Mouse (Mus musculus) liver, embryonic 12.5 days (tissue): ENCODE results near the gene Armc2. TPM values are rescaled to one million over a fixed set of nuclear protein-coding genes. Genes with fewer than 3 reads are reported as not detected.

Source experiments
- ATAC-seq: fragments of 200-750 bp; cut with Nextera tagmentation; 2 replicates; pipeline ENCODE4 v1.8.0; 2017; ENCODE audit warnings: moderate number of reproducible peaks, mild to moderate bottlenecking, moderate library complexity
- H3K27ac ChIP-seq: fragments of 300-500 bp; sonication (generic); 2 replicates; pipeline ENCODE4 v1.5.1; 2016; ENCODE audit warnings: mild to moderate bottlenecking
- H3K27me3 ChIP-seq: fragments of 300-500 bp; sonication (generic); replicated peaks from 2 replicates; pipeline ENCODE4 v1.6.1; 2016; ENCODE audit warnings: mild to moderate bottlenecking, moderate library complexity
- H3K36me3 ChIP-seq: fragments of 300-500 bp; sonication (generic); 2 replicates; pipeline ENCODE4 v1.6.1; 2016; ENCODE audit warnings: mild to moderate bottlenecking, moderate library complexity
- H3K4me1 ChIP-seq: fragments of 300-500 bp; sonication (generic); 2 replicates; pipeline ENCODE4 v1.6.1; 2016
- H3K4me2 ChIP-seq: fragments of 300-500 bp; sonication (generic); 2 replicates; pipeline ENCODE4 v1.6.1; 2016; ENCODE audit warnings: mild to moderate bottlenecking, moderate library complexity
- H3K4me3 ChIP-seq: fragments of 300-500 bp; sonication (generic); 2 replicates; pipeline ENCODE4 v1.5.1; 2016; ENCODE audit warnings: mild to moderate bottlenecking, moderate library complexity
- H3K9ac ChIP-seq: fragments of 300-500 bp; sonication (generic); 2 replicates; pipeline ENCODE4 v1.6.1; 2016; ENCODE audit warnings: mild to moderate bottlenecking, moderate library complexity
- H3K9me3 ChIP-seq: fragments of 300-500 bp; sonication (generic); replicated peaks from 2 replicates; pipeline ENCODE4 v1.6.1; 2016; ENCODE audit warnings: mild to moderate bottlenecking, moderate library complexity
- WGBS: fragments of 180-500 bp; shearing (Covaris S2); methylation state at CpG from one replicate; pipeline ENCODE4 v1.1.7; 2016; ENCODE audit not compliant: insufficient replicate concordance; 5-methylcytosine and 5-hydroxymethylcytosine counted together
- polyA plus RNA-seq: library from polyadenylated mRNA; unstranded; fragments of >200 nt; fragmentation: Nextera tagmentation; extraction: Ambion mirVana; gene quantifications from 2 replicates; pipeline ENCODE4 v1.2.1, GENCODE M21; 2016

Armc2 gene
- polyA plus RNA-seq, 1 experiment from 2014 or later: 0.57 TPM

DNA sequence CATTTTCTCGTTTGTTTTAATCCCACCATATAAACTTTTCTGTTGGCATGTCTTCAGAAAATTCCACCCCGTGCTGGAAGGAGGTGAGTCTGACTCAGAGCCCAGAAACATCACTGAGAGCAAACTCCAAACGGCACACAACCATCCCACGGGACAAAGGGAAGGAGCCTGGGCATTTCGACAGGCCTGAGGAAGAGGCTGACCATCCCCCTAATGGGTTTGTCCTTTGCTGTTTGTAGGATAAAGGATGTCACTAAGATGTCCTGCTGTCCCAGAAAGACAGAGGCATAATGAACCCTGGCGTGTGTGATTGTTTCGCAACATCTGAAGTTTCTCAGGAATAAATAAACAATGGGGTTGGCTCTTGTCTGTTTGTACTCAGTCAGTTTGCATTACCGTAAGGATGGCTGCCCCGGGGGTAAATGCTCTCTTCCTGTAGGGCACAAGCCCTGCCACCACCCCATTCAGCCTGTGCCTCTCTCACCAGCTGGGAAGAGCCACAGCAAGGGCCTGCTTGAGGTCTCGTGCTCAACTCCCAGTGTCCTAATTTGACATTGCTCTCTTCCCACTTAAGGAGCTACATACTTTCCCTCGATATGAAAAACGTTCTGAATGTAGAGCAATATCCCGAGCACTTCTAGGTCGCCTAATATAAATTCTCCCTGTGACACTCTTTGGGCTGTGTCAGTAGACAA, 26.7 kb downstream of the Armc2 start:
- no peaks in the 10 kb centered on the region for H3K9me3 ChIP-seq
- no peak overlapping the region for H3K9ac ChIP-seq
- no peak overlapping the region for H3K27ac ChIP-seq
- H3K36me3 ChIP-seq: no peaks in the 10 kb centered on the region
- no peak overlapping the region for H3K4me2 ChIP-seq
- H3K4me3 ChIP-seq: no peak overlapping the region
- peaks cover 23% of the 10 kb centered on the region; the same call in 1 of the 2 replicates for H3K27me3 ChIP-seq
- H3K4me1 ChIP-seq: peaks cover 3% of the 10 kb centered on the region; the same call in 1 of the 2 replicates
- no peak for ATAC-seq
- WGBS: 52% methylated on average over 14 of the region's 14 CpGs

DNA sequence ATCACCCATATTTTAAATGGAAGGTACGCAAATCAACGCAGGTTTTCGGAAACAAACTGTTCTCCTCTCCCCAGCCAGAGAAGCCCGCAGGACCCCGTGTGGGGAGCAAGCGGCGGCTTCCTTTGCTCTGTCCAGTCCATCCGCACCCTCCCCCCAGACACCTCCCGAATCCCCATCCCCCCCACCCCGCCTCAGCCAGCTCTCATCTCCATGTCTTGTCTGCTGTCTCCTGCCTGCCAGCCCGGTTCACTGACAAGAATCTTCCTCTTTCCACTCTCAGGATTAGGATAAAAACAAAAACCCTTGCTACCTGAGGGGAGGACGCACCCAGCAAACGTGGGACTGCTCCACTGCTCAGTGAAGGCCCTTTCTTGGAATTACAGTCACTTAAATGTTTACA, 27.3 kb downstream of the Armc2 start:
- H3K27ac ChIP-seq: no peak overlapping the region
- 37% methylated on average over 13 of the region's 13 CpGs for WGBS
- no peak overlapping the region for H3K4me3 ChIP-seq
- H3K9ac ChIP-seq: no peak overlapping the region
- H3K27me3 ChIP-seq: peaks cover 22% of the 10 kb centered on the region; the same call in 1 of the 2 replicates
- no peaks in the 10 kb centered on the region for H3K36me3 ChIP-seq
- ATAC-seq: no peak
- no peaks in the 10 kb centered on the region for H3K4me1 ChIP-seq
- no peak overlapping the region for H3K4me2 ChIP-seq
- no peaks in the 10 kb centered on the region for H3K9me3 ChIP-seq

DNA sequence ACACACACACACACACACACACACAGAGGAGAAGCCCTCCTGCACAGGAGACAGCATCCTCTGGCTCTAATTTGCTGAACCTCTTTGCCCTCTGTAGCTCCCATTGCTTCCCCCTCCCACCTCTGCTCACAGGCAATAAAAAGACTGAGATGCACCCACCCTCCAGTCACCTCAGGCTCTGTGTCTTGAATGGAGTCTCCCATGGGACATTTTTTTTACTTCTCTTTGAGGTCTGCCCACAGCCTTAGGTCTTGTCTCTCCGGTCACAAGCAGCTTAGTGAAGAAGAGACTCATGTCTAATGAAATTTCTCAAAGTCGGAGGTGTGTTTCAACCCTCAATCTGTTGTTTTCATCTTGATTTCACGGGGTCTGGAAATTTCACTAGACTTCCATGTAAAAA, 29.3 kb downstream of the Armc2 start:
- Histone ChIP-seq H3K9ac (no peak overlapping the region), H3K27me3 (peaks cover 16% of the 10 kb centered on the region; the same call in 1 of the 2 replicates), H3K36me3 (no peaks in the 10 kb centered on the region), H3K4me2 (no peak overlapping the region), H3K4me1 (no peaks in the 10 kb centered on the region), H3K4me3 (no peak overlapping the region), H3K9me3 (no peaks in the 10 kb centered on the region), H3K27ac (no peak overlapping the region)
- no peak for ATAC-seq
- 78% methylated on average over 3 of the region's 3 CpGs for WGBS

DNA sequence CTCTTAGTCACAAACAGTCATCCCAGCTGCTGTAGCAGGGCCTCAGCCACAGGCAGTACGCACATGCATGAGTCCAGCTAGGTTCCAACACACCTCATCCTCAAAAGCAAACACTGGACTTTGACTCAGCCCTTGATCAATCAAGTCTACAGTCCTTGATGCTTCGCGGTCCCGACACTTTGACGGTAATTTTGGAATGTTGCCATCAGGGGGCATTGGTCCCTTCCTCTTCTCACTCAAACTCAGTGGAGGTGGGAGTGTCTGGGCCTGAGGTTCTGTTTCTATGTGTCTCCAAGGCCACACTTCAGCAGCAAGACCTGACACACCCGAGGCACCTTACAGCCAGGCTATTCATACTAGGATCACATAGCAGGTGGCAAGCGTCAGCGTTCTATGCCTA, 32.1 kb downstream of the Armc2 start:
- Histone ChIP-seq H3K36me3 (no peaks in the 10 kb centered on the region), H3K9me3 (no peaks in the 10 kb centered on the region), H3K27ac (no peak overlapping the region), H3K4me1 (no peaks in the 10 kb centered on the region), H3K4me3 (no peak overlapping the region), H3K4me2 (no peak overlapping the region), H3K9ac (no peak overlapping the region), H3K27me3 (0 out of 2 replicates have a peak, but pooled peaks cover 7% of the 10 kb centered on the region)
- ATAC-seq: no peak
- WGBS: 80% methylated on average over 8 of the region's 8 CpGs

DNA sequence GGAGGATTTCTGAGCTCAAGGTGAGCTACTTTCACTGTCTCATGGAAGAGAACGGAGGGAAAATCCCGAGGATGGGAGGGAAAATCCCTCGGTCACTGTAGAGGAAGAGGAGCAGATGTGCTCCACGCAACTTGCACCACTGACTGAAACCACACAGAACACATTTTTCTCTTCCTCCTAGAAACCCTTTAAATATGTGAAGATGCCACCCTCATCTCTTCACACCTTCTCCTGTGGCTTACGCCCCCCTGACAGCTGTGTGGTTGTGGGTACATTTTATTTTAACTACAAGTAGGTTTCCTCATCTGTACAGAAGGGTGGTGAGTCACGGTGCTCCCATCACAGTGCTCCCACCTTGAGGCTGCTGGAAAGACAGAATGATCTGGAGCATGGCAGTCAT, 34.0 kb downstream of the Armc2 start:
- H3K36me3 ChIP-seq: no peaks in the 10 kb centered on the region
- no peak for ATAC-seq
- no peaks in the 10 kb centered on the region for H3K9me3 ChIP-seq
- H3K27me3 ChIP-seq: no peaks in the 10 kb centered on the region
- H3K9ac ChIP-seq: no peak overlapping the region
- H3K27ac ChIP-seq: no peak overlapping the region
- 69% methylated on average over 6 of the region's 6 CpGs for WGBS
- H3K4me3 ChIP-seq: no peak overlapping the region
- H3K4me2 ChIP-seq: no peak overlapping the region
- H3K4me1 ChIP-seq: no peaks in the 10 kb centered on the region

DNA sequence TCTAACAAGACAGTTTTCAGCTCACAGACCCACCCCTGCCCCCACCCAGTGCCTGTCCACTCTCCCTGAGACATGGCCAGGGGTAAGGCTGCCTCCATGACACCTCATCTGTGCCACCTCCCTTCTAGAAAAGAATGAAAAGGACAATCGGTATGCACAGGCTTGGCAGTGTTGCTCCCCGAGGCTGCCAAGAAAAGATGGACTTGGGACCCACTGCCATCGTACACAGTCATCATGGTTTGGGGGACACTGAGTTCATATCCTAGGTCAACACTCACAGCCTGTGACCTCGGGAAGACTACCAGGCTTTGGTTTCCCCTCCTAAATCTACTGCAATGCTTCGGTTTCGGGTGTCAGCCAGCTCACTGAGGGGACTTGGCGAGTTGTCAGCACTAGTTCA, 35.4 kb downstream of the Armc2 start:
- H3K4me3 ChIP-seq: no peak overlapping the region
- no peak for ATAC-seq
- no peak overlapping the region for H3K9ac ChIP-seq
- no peaks in the 10 kb centered on the region for H3K36me3 ChIP-seq
- 61% methylated on average over 7 of the region's 7 CpGs for WGBS
- no peak overlapping the region for H3K4me2 ChIP-seq
- no peaks in the 10 kb centered on the region for H3K4me1 ChIP-seq
- no peak overlapping the region for H3K27ac ChIP-seq
- H3K9me3 ChIP-seq: no peaks in the 10 kb centered on the region
- no peaks in the 10 kb centered on the region for H3K27me3 ChIP-seq

DNA sequence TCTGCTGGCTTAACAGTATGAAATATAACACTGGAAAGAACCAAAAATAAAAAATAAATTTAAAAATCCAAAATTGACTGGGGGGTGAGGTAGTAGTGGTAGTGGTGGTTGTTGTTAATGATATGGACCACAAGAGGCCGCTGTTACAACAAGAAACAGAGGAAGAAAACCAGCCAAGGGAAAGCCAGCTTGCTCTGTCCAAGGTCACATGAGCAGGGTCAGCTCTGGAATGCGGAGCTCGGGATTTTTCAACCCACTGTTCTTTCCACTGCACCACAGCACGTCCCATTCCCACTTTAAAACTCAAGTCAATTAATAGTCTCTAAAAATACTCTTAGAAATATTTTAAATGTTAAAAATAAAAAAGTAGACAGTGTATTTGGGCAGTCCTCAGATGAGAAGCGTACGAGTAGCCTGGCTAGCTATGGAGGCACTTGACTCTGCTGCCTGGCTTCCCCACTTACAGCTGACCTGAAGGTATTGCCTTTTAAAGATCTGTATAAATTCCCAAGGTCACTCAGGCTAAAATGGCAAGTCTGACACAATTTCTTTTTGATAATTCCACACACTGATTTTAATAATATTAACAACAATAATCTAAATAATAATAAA, 37.4 kb downstream of the Armc2 start:
- Histone ChIP-seq H3K9me3 (no peaks in the 10 kb centered on the region), H3K9ac (no peak overlapping the region), H3K4me2 (no peak overlapping the region), H3K27ac (no peak overlapping the region), H3K27me3 (no peaks in the 10 kb centered on the region), H3K36me3 (no peaks in the 10 kb centered on the region), H3K4me3 (no peak overlapping the region), H3K4me1 (no peaks in the 10 kb centered on the region)
- WGBS: 27% methylated on average over 6 of the region's 6 CpGs
- ATAC-seq: no peak; the same call in 1 of the 2 replicates

DNA sequence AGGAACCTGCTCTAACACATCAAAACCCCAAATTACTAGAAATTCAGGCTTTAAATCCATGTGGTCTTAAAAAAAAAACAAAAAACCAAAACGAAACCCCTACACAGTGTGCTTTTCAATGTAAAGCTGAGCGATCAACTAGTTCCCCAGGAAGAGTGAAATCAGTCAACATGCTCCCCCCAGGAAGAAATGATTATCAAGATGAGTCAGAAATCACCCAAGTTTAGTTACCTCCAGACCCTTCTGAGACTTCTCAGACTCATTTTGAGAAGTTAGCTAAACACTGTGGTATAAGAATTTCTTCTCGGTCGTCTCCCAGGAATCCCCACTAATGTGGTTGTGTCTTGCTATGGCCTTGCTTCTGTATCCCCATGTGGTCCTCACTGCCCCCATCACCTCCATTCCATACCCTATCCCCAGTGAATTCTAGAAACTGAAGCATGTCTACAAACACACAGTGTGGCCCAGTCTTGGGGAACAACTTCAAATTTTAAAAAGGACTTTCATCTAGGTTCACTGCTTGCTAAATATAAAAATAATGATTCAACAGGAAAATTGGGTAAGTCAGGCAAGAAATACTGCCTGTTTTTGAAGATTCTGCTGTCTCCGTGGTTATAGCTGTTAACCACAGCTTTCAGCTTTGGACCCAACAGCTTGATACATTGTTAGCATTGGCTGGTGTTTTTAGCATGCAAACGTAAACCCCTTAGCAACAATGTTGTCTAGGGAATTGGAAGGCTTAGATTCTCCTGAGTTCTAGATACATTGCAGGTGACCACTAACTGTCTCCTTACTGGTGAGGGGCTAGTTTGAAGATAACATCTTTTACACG, 39.6 kb downstream of the Armc2 start:
- H3K4me2 ChIP-seq: no peak overlapping the region
- H3K4me3 ChIP-seq: no peak overlapping the region
- no peak overlapping the region for H3K27ac ChIP-seq
- no peaks in the 10 kb centered on the region for H3K36me3 ChIP-seq
- H3K4me1 ChIP-seq: no peaks in the 10 kb centered on the region
- no peaks in the 10 kb centered on the region for H3K27me3 ChIP-seq
- no peak overlapping the region for H3K9ac ChIP-seq
- no peak for ATAC-seq
- WGBS: 58% methylated on average over 7 of the region's 7 CpGs
- no peaks in the 10 kb centered on the region for H3K9me3 ChIP-seq

DNA sequence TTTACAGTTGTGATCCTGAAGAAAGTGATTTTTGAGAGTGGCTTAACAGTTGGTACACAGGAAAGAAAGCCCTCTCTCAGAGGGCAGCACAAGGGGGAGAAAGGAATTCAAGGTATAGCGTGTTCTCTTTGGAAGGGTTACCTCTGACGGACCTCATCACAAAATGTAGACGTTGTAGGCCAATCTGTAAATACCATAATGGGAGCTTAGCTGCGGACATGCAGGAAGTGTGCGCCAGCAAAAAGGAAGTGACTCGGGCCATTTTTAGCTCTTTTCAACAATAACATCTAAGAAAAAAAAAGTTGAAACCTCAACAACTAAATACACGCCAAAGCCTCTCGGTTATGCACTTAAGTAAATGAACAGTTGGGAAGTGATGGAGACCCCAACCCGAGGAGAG, 45.6 kb downstream of the Armc2 start:
- Histone ChIP-seq H3K27ac (0 out of 2 replicates have a peak overlapping the region, but pooled peaks have one; percentile 29), H3K4me3 (no peak overlapping the region), H3K9me3 (no peaks in the 10 kb centered on the region), H3K4me1 (peaks cover 3% of the 10 kb centered on the region; the same call in 1 of the 2 replicates), H3K27me3 (no peaks in the 10 kb centered on the region), H3K4me2 (no peak overlapping the region), H3K9ac (no peak overlapping the region), H3K36me3 (no peaks in the 10 kb centered on the region)
- 24% methylated on average over 9 of the region's 9 CpGs for WGBS
- ATAC-seq: no peak

DNA sequence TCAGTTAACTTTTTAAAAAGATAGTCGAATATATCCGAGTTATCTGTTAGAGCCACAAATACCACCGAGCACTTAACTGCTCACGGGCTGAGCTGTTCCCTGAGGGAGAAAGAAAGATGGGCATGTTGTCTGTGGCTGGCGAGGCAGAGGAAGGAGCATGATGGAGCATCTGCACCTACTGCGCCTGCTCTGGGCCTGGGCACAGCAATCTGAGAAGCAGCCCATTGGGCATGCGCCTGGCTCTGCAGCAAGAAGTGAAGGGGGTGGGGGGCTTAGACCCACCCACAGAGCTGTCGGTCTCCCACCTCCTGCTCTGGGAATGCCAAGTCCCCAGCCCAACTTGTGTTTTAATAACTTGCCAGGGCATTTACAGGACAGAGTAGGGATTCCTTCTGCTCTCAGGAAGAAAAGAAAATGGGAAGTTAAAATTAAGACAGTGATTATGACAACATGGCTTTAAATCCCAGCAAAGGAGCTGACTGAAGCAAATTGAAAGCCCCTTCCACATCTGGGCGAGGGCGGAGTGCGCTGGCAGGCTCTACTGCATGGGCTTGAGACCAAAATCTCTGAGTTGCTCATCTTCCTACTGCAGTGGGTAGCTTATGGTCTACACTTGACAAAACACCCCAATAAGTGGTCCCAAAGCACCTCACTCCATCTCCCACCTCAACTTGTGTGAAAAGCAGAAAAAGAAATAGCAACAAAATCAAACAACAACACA, 50.2 kb downstream of the Armc2 start:
- Histone ChIP-seq H3K4me1 (no peaks in the 10 kb centered on the region), H3K4me2 (no peak overlapping the region), H3K9ac (no peak overlapping the region), H3K27me3 (no peaks in the 10 kb centered on the region), H3K4me3 (no peak overlapping the region), H3K36me3 (no peaks in the 10 kb centered on the region), H3K9me3 (no peaks in the 10 kb centered on the region), H3K27ac (no peak overlapping the region)
- ATAC-seq: no peak
- 70% methylated on average over 11 of the region's 11 CpGs for WGBS

DNA sequence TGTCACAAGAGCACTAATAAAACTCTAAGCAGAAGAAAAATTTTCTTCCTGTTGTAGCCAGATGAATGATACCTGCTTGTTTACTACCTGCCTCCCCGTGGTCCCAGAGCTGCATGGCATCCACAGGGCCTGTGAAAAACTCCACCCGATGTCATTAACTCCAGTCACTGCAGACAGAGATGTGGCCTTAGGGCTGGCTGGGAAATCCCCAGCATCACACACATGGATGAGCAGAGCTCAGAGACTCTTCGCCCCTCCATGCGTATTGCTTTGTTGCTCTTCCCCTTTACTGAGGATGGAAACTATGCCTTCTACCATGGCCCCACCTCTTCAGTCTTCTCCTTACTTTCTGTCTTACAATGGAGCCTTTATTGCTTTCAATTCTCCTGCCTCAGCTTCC, 55.5 kb downstream of the Armc2 start:
- Histone ChIP-seq H3K27ac (no peak overlapping the region), H3K36me3 (no peaks in the 10 kb centered on the region), H3K27me3 (no peaks in the 10 kb centered on the region), H3K4me2 (no peak overlapping the region), H3K9ac (no peak overlapping the region), H3K9me3 (no peaks in the 10 kb centered on the region), H3K4me1 (no peaks in the 10 kb centered on the region), H3K4me3 (no peak overlapping the region)
- no peak for ATAC-seq
- WGBS: 83% methylated on average over 4 of the region's 4 CpGs
